Mouse (Mus musculus) CH12.LX (cell line): Measurements from ENCODE around the gene Cdipt. TPM values are rescaled to one million over a fixed set of nuclear protein-coding genes. Genes with fewer than 3 reads are reported as not detected.

Experiments
- DNase-seq: peaks from one replicate; pipeline ENCODE4 v3.0.0-alpha.2; 2013; ENCODE audit errors: extremely low read depth
- H3K27ac ChIP-seq: 2 replicates; pipeline ENCODE4 v1.5.1; 2012; ENCODE audit warnings: low read depth, mild to moderate bottlenecking, control low read depth, moderate library complexity; ENCODE audit not compliant: insufficient read depth
- H3K27me3 ChIP-seq: replicated peaks from 2 replicates; pipeline ENCODE3; 2012; ENCODE audit warnings: inconsistent platforms
- H3K36me3 ChIP-seq, 2 experiments: replicated peaks in 1 of 2; 2 replicates each; pipeline versions ENCODE3 to v1.6.1; 2012; ENCODE audit warnings: inconsistent platforms in 1 of 2, low read length in 1 of 2, mild to moderate bottlenecking in 1 of 2, mixed read lengths in 1 of 2, moderate library complexity in 1 of 2; ENCODE audit not compliant: control insufficient read depth in 1 of 2, insufficient read depth in 1 of 2
- H3K4me1 ChIP-seq, 2 experiments: 2 replicates each; pipeline ENCODE4 v1.6.1; 2012; ENCODE audit warnings: inconsistent platforms in 1 of 2, moderate library complexity in 1 of 2; ENCODE audit not compliant: insufficient read depth in 2 of 2, control insufficient read depth in 1 of 2
- H3K4me2 ChIP-seq: 2 replicates; pipeline ENCODE4 v1.6.1; 2012; ENCODE audit warnings: low read depth, mild to moderate bottlenecking, control low read depth; ENCODE audit not compliant: poor library complexity, insufficient read depth, severe bottlenecking
- H3K4me3 ChIP-seq, 3 experiments: fragments of 150-350 bp in 1 of 3; sonication (generic) in 1 of 3; replicated peaks in 1 of 3; 2 replicates each; pipeline versions ENCODE3 to v1.5.1; 2011 to 2012; ENCODE audit warnings: low read depth in 2 of 3, low read length in 2 of 3, mild to moderate bottlenecking in 2 of 3, moderate library complexity in 2 of 3, control low read depth in 1 of 3, improper control_type of control experiment in 1 of 3, inconsistent platforms in 1 of 3, mixed read lengths in 1 of 3; ENCODE audit not compliant: poor library complexity in 1 of 3
- H3K79me2 ChIP-seq: replicated peaks from 2 replicates; pipeline ENCODE4 v1.6.1; 2012; ENCODE audit warnings: mild to moderate bottlenecking, moderate library complexity; ENCODE audit not compliant: control insufficient read depth, poor library complexity, insufficient read depth, severe bottlenecking; ENCODE audit errors: extremely low read depth
- H3K9ac ChIP-seq: 2 replicates; pipeline ENCODE4 v1.6.1; 2012; ENCODE audit warnings: low read depth, mild to moderate bottlenecking, control low read depth, moderate library complexity; ENCODE audit not compliant: insufficient read depth
- H3K9me3 ChIP-seq: replicated peaks from 2 replicates; pipeline ENCODE3; 2012; ENCODE audit warnings: low read length, inconsistent platforms, mixed read lengths
- CTCF ChIP-seq, 2 experiments: IDR thresholded peaks in 1 of 2; conservative IDR thresholded peaks in 1 of 2; 2 replicates each; pipeline ENCODE4 v1.5.1; 2011 to 2012; ENCODE audit warnings: low read depth in 2 of 2, low read length in 2 of 2, improper control_type of control experiment in 1 of 2, inconsistent platforms in 1 of 2, mild to moderate bottlenecking in 1 of 2, moderate library complexity in 1 of 2
- ELF1 ChIP-seq: IDR thresholded peaks from 2 replicates; pipeline ENCODE4 v1.6.1; 2014; ENCODE audit warnings: low read depth, mild to moderate bottlenecking, inconsistent platforms, low read length, improper control_type of control experiment
- EP300 ChIP-seq: IDR thresholded peaks from 2 replicates; pipeline ENCODE4 v1.6.1; 2011; ENCODE audit warnings: low read length, improper control_type of control experiment
- ETS1 ChIP-seq: conservative IDR thresholded peaks from 2 replicates; pipeline ENCODE4 v1.6.1; 2012; ENCODE audit warnings: low read depth, mild to moderate bottlenecking, inconsistent platforms, low read length, improper control_type of control experiment, moderate library complexity
- GABPA ChIP-seq: IDR thresholded peaks from 2 replicates; pipeline ENCODE4 v1.6.1; 2012; ENCODE audit warnings: low read depth, low read length, improper control_type of control experiment, inconsistent platforms; ENCODE audit not compliant: insufficient replicate concordance
- HCFC1 ChIP-seq: IDR thresholded peaks from 2 replicates; pipeline ENCODE4 v1.6.1; 2012; ENCODE audit warnings: low read depth, mild to moderate bottlenecking, inconsistent platforms, low read length, improper control_type of control experiment
- JUN ChIP-seq: IDR thresholded peaks from 2 replicates; pipeline ENCODE4 v1.6.1; 2011; ENCODE audit warnings: low read depth, mild to moderate bottlenecking, low read length, improper control_type of control experiment, moderate library complexity; ENCODE audit not compliant: insufficient read depth
- KAT2A ChIP-seq: IDR thresholded peaks from 2 replicates; pipeline ENCODE4 v1.6.1; 2012; ENCODE audit warnings: low read length, improper control_type of control experiment, inconsistent platforms; ENCODE audit not compliant: insufficient replicate concordance
- MAFK ChIP-seq: IDR thresholded peaks from 2 replicates; pipeline ENCODE4 v1.6.1; 2011; ENCODE audit warnings: low read length, improper control_type of control experiment; ENCODE audit not compliant: insufficient replicate concordance
- MAX ChIP-seq: IDR thresholded peaks from 2 replicates; pipeline ENCODE4 v1.6.1; 2011; ENCODE audit warnings: low read length, improper control_type of control experiment
- MAZ ChIP-seq: IDR thresholded peaks from 2 replicates; pipeline ENCODE4 v1.6.1; 2012; ENCODE audit warnings: low read depth, mild to moderate bottlenecking, inconsistent platforms, low read length, improper control_type of control experiment, moderate library complexity
- MEF2A ChIP-seq: IDR thresholded peaks from 2 replicates; pipeline ENCODE4 v1.6.1; 2014; ENCODE audit warnings: low read depth, mild to moderate bottlenecking, inconsistent platforms, low read length, improper control_type of control experiment, borderline replicate concordance
- NELFE ChIP-seq: IDR thresholded peaks from 2 replicates; pipeline ENCODE4 v1.6.1; 2011; ENCODE audit warnings: low read depth, low read length, improper control_type of control experiment
- NRF1 ChIP-seq: IDR thresholded peaks from 2 replicates; pipeline ENCODE4 v1.6.1; 2014; ENCODE audit warnings: low read depth, mild to moderate bottlenecking, inconsistent platforms, low read length, improper control_type of control experiment, moderate library complexity
- POLR2AphosphoS2 ChIP-seq: IDR thresholded peaks from 2 replicates; pipeline ENCODE4 v1.6.1; 2011; ENCODE audit warnings: low read depth, low read length, improper control_type of control experiment
- SIN3A ChIP-seq: IDR thresholded peaks from 2 replicates; pipeline ENCODE4 v1.6.1; 2012; ENCODE audit warnings: low read length, improper control_type of control experiment, inconsistent platforms
- TBP ChIP-seq: conservative IDR thresholded peaks from 2 replicates; pipeline ENCODE4 v1.6.1; 2011; ENCODE audit warnings: low read depth, low read length, improper control_type of control experiment
- TCF12 ChIP-seq: IDR thresholded peaks from 2 replicates; pipeline ENCODE4 v1.6.1; 2014; ENCODE audit warnings: low read depth, mild to moderate bottlenecking, inconsistent platforms, low read length, improper control_type of control experiment
- UBTF ChIP-seq: IDR thresholded peaks from 2 replicates; pipeline ENCODE4 v1.6.1; 2012; ENCODE audit warnings: low read depth, mild to moderate bottlenecking, inconsistent platforms, low read length, improper control_type of control experiment, moderate library complexity
- USF1 ChIP-seq: IDR thresholded peaks from 2 replicates; pipeline ENCODE4 v1.6.1; 2014; ENCODE audit warnings: low read depth, mild to moderate bottlenecking, inconsistent platforms, low read length, improper control_type of control experiment
- ZMIZ1 ChIP-seq: IDR thresholded peaks from 2 replicates; pipeline ENCODE4 v1.6.1; 2012; ENCODE audit warnings: low read depth, mild to moderate bottlenecking, inconsistent platforms, low read length, improper control_type of control experiment
- ZNF384 ChIP-seq: IDR thresholded peaks from 2 replicates; pipeline ENCODE4 v1.6.1; 2012; ENCODE audit warnings: low read depth, low read length, improper control_type of control experiment, inconsistent platforms
- dilution Hi-C: fragments of 300-500 bp; cut with MboI; formaldehyde crosslinking; loops from 2 replicates; pipeline ENCODE4 v1.14.3; 2020; ENCODE audit warnings: low sequenced_read_pairs; ENCODE audit not compliant: extremely low pct_unique_long_range_greater_than_20kb, extremely low pct_ligation_motif_present
- in situ Hi-C: fragments of 300-500 bp; cut with MboI; formaldehyde crosslinking; loops from 3 replicates; pipeline ENCODE4 v1.14.3; 2019; ENCODE audit warnings: low sequenced_read_pairs, low pct_ligation_motif_present, low pct_unique_long_range_greater_than_20kb, mixed read lengths
- polyA plus RNA-seq: library from polyadenylated mRNA; unstranded; fragments of >175 nt; gene quantifications from 2 replicates; pipeline ENCODE4 v1.2.1, GENCODE M21; 2012; ENCODE audit warnings: low read depth; ENCODE audit not compliant: insufficient read length
- total RNA-seq, 2 experiments: library from RNA; depleted of rRNA; stranded (reverse); fragments of 300-350 nt in 1 of 2; fragments of >200 nt in 1 of 2; gene quantifications; 2 replicates each; pipeline ENCODE4 v1.2.3; 2012 to 2014

Gene Cdipt
- total and polyA plus RNA-seq, 3 experiments = 72.8 to 138 (median 108) TPM

DNA sequence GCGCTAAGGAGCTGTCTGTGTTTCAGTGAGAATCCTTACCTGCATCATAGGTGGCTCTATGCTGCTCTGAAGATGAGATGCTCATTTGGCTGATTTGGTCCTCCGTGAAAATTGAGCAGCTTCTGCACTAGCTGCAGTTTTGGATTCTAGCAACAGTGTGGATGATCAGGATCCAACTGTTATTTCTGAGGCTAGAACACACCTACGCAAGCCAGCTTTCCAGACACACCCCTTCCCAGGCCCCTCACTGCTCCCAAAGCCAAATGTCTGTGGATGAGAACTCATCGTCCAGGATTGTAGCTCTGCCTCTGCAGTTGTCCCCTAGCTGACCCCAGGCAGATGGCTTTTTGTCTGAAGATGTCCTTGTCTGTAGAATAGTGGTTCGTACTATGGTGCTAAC, 14.6 kb upstream of the Cdipt start:
- no peaks in the 10 kb centered on the region for H3K27me3 ChIP-seq
- dilution Hi-C loops = no loop called here
- no peak for DNase-seq

DNA sequence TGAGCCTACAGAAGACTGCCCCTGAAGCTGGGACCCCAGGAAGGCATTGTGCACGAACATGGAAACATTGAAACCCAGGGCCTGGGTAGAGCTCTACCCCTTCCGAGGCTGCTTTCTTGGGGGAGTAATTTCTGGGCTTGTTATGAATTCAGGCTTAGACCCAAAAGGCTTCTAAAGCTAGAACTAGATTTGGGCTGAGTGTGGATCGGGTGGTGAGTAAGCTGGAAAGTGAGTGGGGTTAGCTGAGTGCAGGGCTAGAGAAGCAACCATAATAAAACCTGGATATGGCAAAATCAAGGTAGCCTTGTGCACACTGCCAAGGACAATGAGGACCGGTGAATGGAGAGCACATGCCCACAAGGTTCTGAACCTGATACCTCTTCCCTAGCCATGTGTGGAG, 13.7 kb upstream of the Cdipt start:
- Histone ChIP-seq H3K4me3 (no peak overlapping the region), H3K27ac (no peak overlapping the region), H3K36me3 (peaks cover 50 to 84% of the 10 kb centered on the region in 2 experiments), H3K4me1 (peaks cover 17 to 59% of the 10 kb centered on the region in 2 experiments), H3K9me3 (no peaks in the 10 kb centered on the region), H3K4me2 (no peak overlapping the region), H3K27me3 (no peaks in the 10 kb centered on the region), H3K79me2 (no peaks in the 10 kb centered on the region), H3K9ac (no peak overlapping the region)
- dilution Hi-C loops = no loop called here
- DNase-seq = no peak
- TF ChIP-seq KAT2A = no peak
- no peak for TF ChIP-seq ZMIZ1
- TF ChIP-seq TBP = no peak
- TF ChIP-seq NELFE = no peak
- TF ChIP-seq MAZ = no peak
- no peak for TF ChIP-seq ELF1
- TF ChIP-seq HCFC1 = no peak
- no peak for TF ChIP-seq MAX
- no peak for TF ChIP-seq GABPA
- TF ChIP-seq ZNF384 = no peak
- TF ChIP-seq TCF12 = no peak
- TF ChIP-seq ETS1 = no peak
- TF ChIP-seq POLR2AphosphoS2 = no peak
- TF ChIP-seq NRF1 = no peak
- in situ Hi-C loops = loop anchor here (5.0 to 10.0 kb wide), 2 partner anchors 55 to 257 kb away; partner anchors contain the start of genes Coro1a, Pagr1a and Pagr1b

More for the DNA sequence above, 14.6 kb upstream of the Cdipt start:
- Histone ChIP-seq H3K4me1 (peaks cover 17 to 59% of the 10 kb centered on the region in 2 experiments), H3K9ac (no peak overlapping the region), H3K9me3 (no peaks in the 10 kb centered on the region)
- TF ChIP-seq MAFK (no peak), ZNF384 (no peak), UBTF (no peak), MEF2A (no peak), CTCF (conservative IDR thresholded peaks at IDR 0.05 in 1 of 2, IDR thresholded peaks at IDR 0.05 in 1 of 2; ENCODE audit: low read depth in 2 of 2, low read length in 2 of 2) (no peak), JUN (no peak), MAX (no peak), HCFC1 (no peak), ZMIZ1 (no peak), EP300 (no peak), ELF1 (no peak), USF1 (no peak), SIN3A (no peak), NELFE (no peak)
- TF ChIP-seq, all 38 proteins: peak for 0
- in situ Hi-C loops = loop anchor here (5.0 to 10.0 kb wide), 2 partner anchors 56 to 256 kb away; partner anchors contain the start of genes Coro1a, Pagr1a and Pagr1b
- H3K36me3 ChIP-seq = peaks cover 48 to 84% of the 10 kb centered on the region in 2 experiments
- no peak overlapping the region for H3K4me3 ChIP-seq
- H3K27ac ChIP-seq = no peak overlapping the region
- H3K79me2 ChIP-seq = no peaks in the 10 kb centered on the region
- no peak overlapping the region for H3K4me2 ChIP-seq
